Mouse (Mus musculus): ENCODE results near the gene Pmm2. TPM values are rescaled to one million over a fixed set of nuclear protein-coding genes. Genes with fewer than 3 reads are reported as not detected.

Pmm2 gene
- polyA plus RNA-seq, 1 experiment from 2014 or later = 43.3 TPM

DNA sequence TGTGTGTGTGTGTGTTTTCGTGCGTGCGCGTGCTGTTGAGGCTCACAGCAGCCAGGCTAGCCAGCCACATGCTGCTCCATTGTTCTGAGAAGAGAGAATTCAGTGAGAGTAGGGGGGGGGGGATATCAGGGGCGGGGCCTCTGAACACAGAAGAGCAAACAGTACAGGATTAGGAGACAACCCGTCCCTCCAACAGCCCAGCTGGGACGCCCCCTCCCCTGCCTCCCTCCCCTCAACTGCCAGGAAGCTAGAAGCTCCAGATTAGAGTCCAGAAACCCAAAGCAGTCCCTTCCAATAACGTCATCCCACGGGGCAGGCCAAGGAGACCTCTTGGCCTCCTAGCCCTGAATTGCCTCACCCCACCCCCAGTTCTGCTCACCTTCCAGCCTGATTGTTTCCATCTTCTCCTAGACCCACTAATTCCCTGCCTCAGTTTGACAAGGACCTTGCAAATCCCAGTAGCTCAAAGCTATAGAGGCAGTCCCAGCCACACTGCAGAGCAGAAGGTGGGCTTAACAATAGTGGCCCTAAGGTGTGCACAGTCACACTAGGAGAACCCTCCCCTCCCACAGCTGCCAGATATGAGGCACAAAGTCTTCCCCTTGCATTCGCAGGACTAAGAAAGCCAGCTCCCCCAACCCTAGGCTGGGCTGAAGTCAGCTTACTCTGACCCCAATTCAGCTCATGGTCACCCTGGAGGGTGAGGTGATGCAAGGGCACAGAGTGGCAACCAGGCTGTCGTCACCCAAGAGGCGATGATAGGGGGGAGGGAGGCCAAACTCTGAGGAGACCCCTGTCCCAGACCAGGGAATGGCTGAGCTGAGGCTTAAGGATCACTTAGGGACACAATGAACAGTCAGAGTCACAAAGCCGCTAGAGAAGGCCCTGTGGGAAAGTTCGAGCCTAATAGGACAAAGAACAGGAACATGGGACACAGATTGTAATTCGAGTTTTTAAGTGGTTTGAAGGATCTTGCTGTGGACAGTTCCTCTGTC lies 32.9 kb downstream of the Pmm2 start:
- H3K36me3 ChIP-seq = no peaks in the 10 kb centered on the region
- no peaks in the 10 kb centered on the region for H3K27me3 ChIP-seq (replicated peaks)
- H3K4me2 ChIP-seq = peak overlapping the region; percentile 89
- H3K27ac ChIP-seq (ENCODE audit: poor library complexity, severe bottlenecking) = peak overlapping the region; percentile 77
- peaks cover 59% of the 10 kb centered on the region for H3K4me1 ChIP-seq (replicated peaks)
- H3K9ac ChIP-seq = peak overlapping the region; percentile 82
- ATAC-seq (ENCODE audit: insufficient number of reproducible peaks, low FRiP score) = no peak
- H3K9me3 ChIP-seq (replicated peaks) = no peaks in the 10 kb centered on the region
- H3K4me3 ChIP-seq = peak overlapping the region; percentile 78
- WGBS = 5% methylated on average over 15 of the region's 15 CpGs

- Histone ChIP-seq H3K4me1 (replicated peaks) (peaks cover 48% of the 10 kb centered on the region), H3K9me3 (replicated peaks) (no peaks in the 10 kb centered on the region), H3K27me3 (replicated peaks) (no peaks in the 10 kb centered on the region), H3K4me3 (peak within 1 kb of the TSS; percentile 78), H3K4me2 (peak within 1 kb of the TSS; percentile 89), H3K27ac (ENCODE audit: poor library complexity, severe bottlenecking) (peak within 1 kb of the TSS; percentile 77), H3K36me3 (no peaks in the 10 kb centered on the region), H3K9ac (peak within 1 kb of the TSS; percentile 82)
- WGBS = under 1% methylated on average over 67 of the region's 67 CpGs
- ATAC-seq (ENCODE audit: insufficient number of reproducible peaks, low FRiP score) = peak; percentile 93
Measured at GRCm38 (mm10) chr16:8671551-8672349, 34.3 kb downstream of the Pmm2 start, which contains the start of gene Carhsp1. Gene Carhsp1, minus strand, starts transcription at chr16:8672155.

GRCm38 (mm10) chr16:8672350-8672687 lies 34.8 kb downstream of the Pmm2 start:
- H3K9me3 ChIP-seq (replicated peaks) = no peaks in the 10 kb centered on the region
- no peak overlapping the region for H3K27ac ChIP-seq (ENCODE audit: poor library complexity, severe bottlenecking)
- 0% methylated on average over 18 of the region's 18 CpGs for WGBS
- ATAC-seq (ENCODE audit: insufficient number of reproducible peaks, low FRiP score) = no peak
- peaks cover 43% of the 10 kb centered on the region for H3K4me1 ChIP-seq (replicated peaks)
- H3K27me3 ChIP-seq (replicated peaks) = no peaks in the 10 kb centered on the region
- H3K9ac ChIP-seq = peak overlapping the region; percentile 82; the same call in 1 of the 2 replicates
- H3K4me3 ChIP-seq = peak overlapping the region; percentile 78
- H3K36me3 ChIP-seq = no peaks in the 10 kb centered on the region
- peak overlapping the region; percentile 89 for H3K4me2 ChIP-seq

- ATAC-seq (ENCODE audit: insufficient number of reproducible peaks, low FRiP score) = no peak
- Histone ChIP-seq H3K9ac (no peak overlapping the region), H3K27ac (ENCODE audit: poor library complexity, severe bottlenecking) (no peak overlapping the region), H3K36me3 (no peaks in the 10 kb centered on the region), H3K4me1 (replicated peaks) (peaks cover 38% of the 10 kb centered on the region), H3K9me3 (replicated peaks) (no peaks in the 10 kb centered on the region), H3K4me3 (peak overlapping the region; percentile 78; the same call in 1 of the 2 replicates), H3K4me2 (peak overlapping the region; percentile 89), H3K27me3 (replicated peaks) (no peaks in the 10 kb centered on the region)
Measured at GRCm38 (mm10) chr16:8672811-8673210, 35.3 kb downstream of the Pmm2 start.

GRCm38 (mm10) chr16:8673343-8673742 lies 35.9 kb downstream of the Pmm2 start:
- H3K4me2 ChIP-seq = no peak overlapping the region
- no peak overlapping the region for H3K9ac ChIP-seq
- H3K27ac ChIP-seq (ENCODE audit: poor library complexity, severe bottlenecking) = no peak overlapping the region
- peaks cover 32% of the 10 kb centered on the region for H3K4me1 ChIP-seq (replicated peaks)
- no peaks in the 10 kb centered on the region for H3K9me3 ChIP-seq (replicated peaks)
- no peaks in the 10 kb centered on the region for H3K36me3 ChIP-seq
- WGBS = 63% methylated on average over 6 of the region's 6 CpGs
- no peak overlapping the region for H3K4me3 ChIP-seq
- H3K27me3 ChIP-seq (replicated peaks) = no peaks in the 10 kb centered on the region
- ATAC-seq (ENCODE audit: insufficient number of reproducible peaks, low FRiP score) = no peak

DNA sequence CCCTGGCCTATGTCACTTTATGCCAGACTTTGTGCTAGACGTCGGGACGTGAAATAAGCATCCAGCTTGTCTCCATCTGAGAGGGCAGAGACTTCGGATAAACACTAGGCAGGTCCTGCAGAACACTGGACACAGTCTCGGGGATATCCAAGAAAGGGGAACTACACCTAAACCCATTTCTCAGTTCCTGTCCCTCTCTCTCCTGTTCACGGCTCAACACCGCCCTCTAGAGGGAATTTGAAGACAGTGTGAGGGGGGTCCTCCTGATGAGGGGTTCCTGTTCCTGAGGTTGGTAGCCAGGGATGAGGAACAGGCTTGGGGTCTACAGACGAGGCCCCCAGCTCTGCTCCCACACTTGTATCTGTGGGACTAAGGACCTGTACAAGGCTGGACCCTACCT lies 36.7 kb downstream of the Pmm2 start:
- Histone ChIP-seq H3K4me2 (0 out of 2 replicates have a peak overlapping the region, but pooled peaks have one; percentile 14), H3K9me3 (replicated peaks) (no peaks in the 10 kb centered on the region), H3K27ac (ENCODE audit: poor library complexity, severe bottlenecking) (no peak overlapping the region), H3K36me3 (no peaks in the 10 kb centered on the region), H3K27me3 (replicated peaks) (no peaks in the 10 kb centered on the region), H3K4me3 (no peak overlapping the region), H3K4me1 (replicated peaks) (peaks cover 24% of the 10 kb centered on the region), H3K9ac (no peak overlapping the region)
- no peak for ATAC-seq (ENCODE audit: insufficient number of reproducible peaks, low FRiP score)
- WGBS = 4% methylated on average over 8 of the region's 8 CpGs

GRCm38 (mm10) chr16:8675559-8675958 lies 38.1 kb downstream of the Pmm2 start:
- no peak for ATAC-seq (ENCODE audit: insufficient number of reproducible peaks, low FRiP score)
- H3K27ac ChIP-seq (ENCODE audit: poor library complexity, severe bottlenecking) = no peak overlapping the region
- H3K36me3 ChIP-seq = no peaks in the 10 kb centered on the region
- H3K9ac ChIP-seq = no peak overlapping the region
- WGBS = 74% methylated on average over 8 of the region's 8 CpGs
- peaks cover 10% of the 10 kb centered on the region for H3K4me1 ChIP-seq (replicated peaks)
- H3K4me3 ChIP-seq = no peak overlapping the region
- H3K4me2 ChIP-seq = no peak overlapping the region
- H3K9me3 ChIP-seq (replicated peaks) = no peaks in the 10 kb centered on the region
- no peaks in the 10 kb centered on the region for H3K27me3 ChIP-seq (replicated peaks)

DNA sequence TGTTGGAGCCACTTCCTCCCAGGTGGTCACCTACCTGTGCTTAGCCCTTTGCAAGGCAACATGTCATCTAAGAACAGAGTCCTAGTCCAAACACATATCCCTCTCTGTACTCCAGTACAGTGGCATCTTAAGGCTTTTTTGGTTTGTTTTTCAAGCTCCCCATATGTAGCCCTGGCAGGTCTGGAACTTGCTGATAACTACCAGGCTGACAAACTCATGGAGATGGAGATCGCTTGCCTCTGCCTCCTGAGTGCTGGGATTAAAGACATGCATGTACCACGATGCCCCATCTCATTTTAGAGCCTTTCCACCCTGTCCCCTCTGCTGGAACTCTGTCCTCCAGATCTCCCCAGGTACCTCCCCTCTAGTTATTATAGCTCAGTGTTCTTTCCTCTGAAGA lies 38.8 kb downstream of the Pmm2 start:
- H3K27ac ChIP-seq (ENCODE audit: poor library complexity, severe bottlenecking) = no peak overlapping the region
- no peaks in the 10 kb centered on the region for H3K9me3 ChIP-seq (replicated peaks)
- ATAC-seq (ENCODE audit: insufficient number of reproducible peaks, low FRiP score) = no peak
- no peak overlapping the region for H3K4me3 ChIP-seq
- H3K36me3 ChIP-seq = no peaks in the 10 kb centered on the region
- 65% methylated on average over 2 of the region's 2 CpGs for WGBS
- H3K27me3 ChIP-seq (replicated peaks) = no peaks in the 10 kb centered on the region
- peaks cover 3% of the 10 kb centered on the region; the same call in 1 of the 2 replicates for H3K4me1 ChIP-seq (replicated peaks)
- H3K4me2 ChIP-seq = no peak overlapping the region
- H3K9ac ChIP-seq = no peak overlapping the region

GRCm38 (mm10) chr16:8676800-8677199 lies 39.3 kb downstream of the Pmm2 start:
- WGBS = 50% methylated on average over 4 of the region's 4 CpGs
- Histone ChIP-seq H3K9ac (no peak overlapping the region), H3K4me2 (no peak overlapping the region), H3K27me3 (replicated peaks) (no peaks in the 10 kb centered on the region), H3K36me3 (no peaks in the 10 kb centered on the region), H3K4me3 (no peak overlapping the region), H3K9me3 (replicated peaks) (no peaks in the 10 kb centered on the region), H3K27ac (ENCODE audit: poor library complexity, severe bottlenecking) (no peak overlapping the region), H3K4me1 (replicated peaks) (0 out of 2 replicates have a peak, but pooled peaks cover 3% of the 10 kb centered on the region)
- no peak for ATAC-seq (ENCODE audit: insufficient number of reproducible peaks, low FRiP score)

DNA sequence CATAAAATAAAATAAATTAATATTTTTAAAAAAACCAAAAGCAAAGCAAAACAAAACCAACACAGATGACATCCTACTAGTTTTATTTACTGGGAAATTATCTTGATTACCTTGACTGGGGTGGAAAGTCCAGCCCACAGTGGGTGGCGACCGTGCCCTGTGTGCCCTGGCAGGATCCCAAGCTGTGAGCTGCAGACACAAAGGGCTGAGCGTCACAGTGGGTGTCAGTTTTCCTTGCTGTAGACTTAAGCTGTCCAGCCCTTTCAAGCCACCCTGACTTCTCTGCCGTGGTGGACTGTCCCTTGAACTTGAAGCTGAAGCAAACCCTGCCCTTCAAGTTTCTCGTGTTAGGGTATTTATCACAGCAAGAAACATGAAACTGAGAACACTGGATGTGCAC lies 40.6 kb downstream of the Pmm2 start:
- H3K9ac ChIP-seq = no peak overlapping the region
- no peak overlapping the region for H3K27ac ChIP-seq (ENCODE audit: poor library complexity, severe bottlenecking)
- ATAC-seq (ENCODE audit: insufficient number of reproducible peaks, low FRiP score) = no peak
- H3K4me1 ChIP-seq (replicated peaks) = 0 out of 2 replicates have a peak, but pooled peaks cover 3% of the 10 kb centered on the region
- no peaks in the 10 kb centered on the region for H3K27me3 ChIP-seq (replicated peaks)
- H3K4me3 ChIP-seq = no peak overlapping the region
- no peaks in the 10 kb centered on the region for H3K9me3 ChIP-seq (replicated peaks)
- no peak overlapping the region for H3K4me2 ChIP-seq
- 62% methylated on average over 5 of the region's 5 CpGs for WGBS
- no peaks in the 10 kb centered on the region for H3K36me3 ChIP-seq

DNA sequence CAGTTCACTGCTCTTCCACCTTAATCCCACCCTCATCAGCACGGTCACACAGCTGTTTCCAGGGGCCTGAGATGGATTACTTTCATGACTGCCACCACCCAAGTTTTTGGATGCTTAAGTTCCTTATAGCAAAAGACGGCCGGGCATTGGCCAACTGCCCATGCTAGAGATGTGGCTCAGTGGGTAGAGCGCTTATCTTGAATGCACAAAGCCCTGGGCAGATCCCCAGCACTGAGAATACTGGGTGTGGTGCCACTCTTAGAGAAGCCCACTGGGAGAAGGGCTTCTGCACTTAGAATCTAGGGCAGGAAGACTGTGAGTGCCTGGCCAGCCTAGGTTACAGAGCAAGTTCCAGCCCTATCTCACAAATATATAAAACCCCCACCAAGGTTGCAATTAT lies 41.2 kb downstream of the Pmm2 start:
- ATAC-seq (ENCODE audit: insufficient number of reproducible peaks, low FRiP score) = no peak
- H3K4me1 ChIP-seq (replicated peaks) = 0 out of 2 replicates have a peak, but pooled peaks cover 3% of the 10 kb centered on the region
- H3K4me2 ChIP-seq = no peak overlapping the region
- WGBS = 86% methylated on average over 4 of the region's 4 CpGs
- no peak overlapping the region for H3K27ac ChIP-seq (ENCODE audit: poor library complexity, severe bottlenecking)
- H3K36me3 ChIP-seq = no peaks in the 10 kb centered on the region; the same call in 1 of the 2 replicates
- H3K4me3 ChIP-seq = no peak overlapping the region
- no peaks in the 10 kb centered on the region for H3K27me3 ChIP-seq (replicated peaks)
- H3K9me3 ChIP-seq (replicated peaks) = no peaks in the 10 kb centered on the region
- H3K9ac ChIP-seq = no peak overlapping the region

Measured in heart, embryonic 12.5 days (tissue).